Mouse (Mus musculus) MEL (cell line): Measurements from ENCODE around the gene Hivep2. TPM values are rescaled to one million over a fixed set of nuclear protein-coding genes. Genes with fewer than 3 reads are reported as not detected.

Experiments used
- DNase-seq: peaks from one replicate; pipeline ENCODE4 v3.0.0; 2011; ENCODE audit warnings: low read depth, low spot score
- H3K27ac ChIP-seq: 2 replicates; pipeline ENCODE4 v1.5.1; 2012; ENCODE audit warnings: low read depth, mild to moderate bottlenecking, control low read depth, low read length, moderate library complexity; ENCODE audit not compliant: control insufficient read depth
- H3K27me3 ChIP-seq, 2 experiments: fragments of 150-350 bp in 1 of 2; sonication (generic) in 1 of 2; 2 replicates each; pipeline ENCODE4 v1.6.1; 2012; ENCODE audit warnings: low read length in 2 of 2, mild to moderate bottlenecking in 2 of 2, improper control_type of control experiment in 1 of 2, moderate library complexity in 1 of 2; ENCODE audit not compliant: insufficient read depth in 2 of 2, control insufficient read depth in 1 of 2
- H3K36me3 ChIP-seq, 2 experiments: 2 replicates each; pipeline ENCODE4 v1.6.1; 2012 to 2014; ENCODE audit warnings: low read length in 2 of 2, improper control_type of control experiment in 1 of 2, inconsistent platforms in 1 of 2, mild to moderate bottlenecking in 1 of 2; ENCODE audit not compliant: insufficient read depth in 2 of 2, control insufficient read depth in 1 of 2
- H3K4me1 ChIP-seq, 2 experiments: fragments of 150-350 bp in 1 of 2; sonication (generic) in 1 of 2; 2 replicates each; pipeline ENCODE4 v1.6.1; 2012; ENCODE audit warnings: low read length in 2 of 2, improper control_type of control experiment in 1 of 2, mild to moderate bottlenecking in 1 of 2; ENCODE audit not compliant: insufficient read depth in 2 of 2, control insufficient read depth in 1 of 2
- H3K4me3 ChIP-seq, 2 experiments: fragments of 150-350 bp in 1 of 2; sonication (generic) in 1 of 2; 2 replicates each; pipeline ENCODE4 v1.5.1; 2012; ENCODE audit warnings: low read depth in 2 of 2, low read length in 2 of 2, mild to moderate bottlenecking in 2 of 2, moderate library complexity in 2 of 2, control low read depth in 1 of 2, improper control_type of control experiment in 1 of 2; ENCODE audit not compliant: control insufficient read depth in 1 of 2, insufficient read depth in 1 of 2
- H3K79me2 ChIP-seq: 2 replicates; pipeline ENCODE4 v1.6.1; 2012; ENCODE audit warnings: mild to moderate bottlenecking, low read length, moderate library complexity; ENCODE audit not compliant: control insufficient read depth, poor library complexity, insufficient read depth
- H3K9ac ChIP-seq: 2 replicates; pipeline ENCODE4 v1.6.1; 2012; ENCODE audit warnings: low read depth, mild to moderate bottlenecking, control low read depth, low read length, moderate library complexity; ENCODE audit not compliant: control insufficient read depth, poor library complexity, severe bottlenecking
- H3K9me3 ChIP-seq: fragments of 150-350 bp; sonication (generic); replicated peaks from 2 replicates; pipeline ENCODE4 v1.6.1; 2012; ENCODE audit warnings: mild to moderate bottlenecking, low read length, improper control_type of control experiment, moderate library complexity; ENCODE audit not compliant: insufficient read depth
- CHD1 ChIP-seq: IDR thresholded peaks from 2 replicates; pipeline ENCODE4 v1.6.1; 2012; ENCODE audit warnings: low read depth, mild to moderate bottlenecking, inconsistent platforms, low read length, improper control_type of control experiment
- EP300 ChIP-seq, 2 experiments: IDR thresholded peaks; 2 replicates each; pipeline ENCODE4 v1.6.1; 2011; ENCODE audit warnings: improper control_type of control experiment in 2 of 2, low read length in 2 of 2, low read depth in 1 of 2, mild to moderate bottlenecking in 1 of 2
- ETS1 ChIP-seq: IDR thresholded peaks from 2 replicates; pipeline ENCODE4 v1.6.1; 2012; ENCODE audit warnings: low read depth, mild to moderate bottlenecking, inconsistent platforms, low read length, improper control_type of control experiment, moderate library complexity
- HCFC1 ChIP-seq: IDR thresholded peaks from 2 replicates; pipeline ENCODE4 v1.6.1; 2012; ENCODE audit warnings: low read depth, mild to moderate bottlenecking, inconsistent platforms, low read length, improper control_type of control experiment, moderate library complexity
- MAZ ChIP-seq: IDR thresholded peaks from 2 replicates; pipeline ENCODE4 v1.6.1; 2012; ENCODE audit warnings: low read depth, mild to moderate bottlenecking, inconsistent platforms, low read length, improper control_type of control experiment
- MYB ChIP-seq: IDR thresholded peaks from 2 replicates; pipeline ENCODE4 v1.6.1; 2011; ENCODE audit warnings: mild to moderate bottlenecking, low read depth, low read length, improper control_type of control experiment
- NELFE ChIP-seq: IDR thresholded peaks from 2 replicates; pipeline ENCODE4 v1.6.1; 2011; ENCODE audit warnings: low read depth, low read length, improper control_type of control experiment
- POLR2AphosphoS2 ChIP-seq: IDR thresholded peaks from 2 replicates; pipeline ENCODE4 v1.6.1; 2011; ENCODE audit warnings: low read length, improper control_type of control experiment
- RAD21 ChIP-seq: IDR thresholded peaks from 2 replicates; pipeline ENCODE4 v1.6.1; 2011; ENCODE audit warnings: mild to moderate bottlenecking, low read depth, low read length, improper control_type of control experiment
- SIN3A ChIP-seq: IDR thresholded peaks from 2 replicates; pipeline ENCODE4 v1.6.1; 2012; ENCODE audit warnings: low read length, improper control_type of control experiment, inconsistent platforms
- SMC3 ChIP-seq: IDR thresholded peaks from 2 replicates; pipeline ENCODE4 v1.6.1; 2011; ENCODE audit warnings: low read depth, low read length, improper control_type of control experiment
- TAL1 ChIP-seq: IDR thresholded peaks from 2 replicates; pipeline ENCODE4 v1.6.1; 2012; ENCODE audit warnings: mild to moderate bottlenecking, inconsistent platforms, low read length, moderate library complexity, mixed read lengths
- USF2 ChIP-seq, 2 experiments: IDR thresholded peaks; 2 replicates each; pipeline ENCODE4 v1.6.1; 2011 to 2012; ENCODE audit warnings: improper control_type of control experiment in 2 of 2, low read length in 2 of 2, borderline replicate concordance in 1 of 2, inconsistent platforms in 1 of 2, low read depth in 1 of 2, mild to moderate bottlenecking in 1 of 2; ENCODE audit not compliant: insufficient read depth in 1 of 2
- polyA plus RNA-seq, 2 experiments: library from polyadenylated mRNA; stranded (reverse) in 1 of 2; unstranded in 1 of 2; fragments of >175 nt in 1 of 2; fragments of >200 nt in 1 of 2; gene quantifications; 2 replicates each; pipeline versions ENCODE4 v1.2.1 to v1.2.4; 2012; ENCODE audit warnings: low replicate concordance in 2 of 2, low read depth in 1 of 2; ENCODE audit not compliant: insufficient read length in 2 of 2, insufficient read depth in 1 of 2, missing spikeins in 1 of 2
- total RNA-seq: library from RNA; depleted of rRNA; stranded (reverse); fragments of 300-350 nt; gene quantifications from 2 replicates; pipeline ENCODE4 v1.2.3, GENCODE M21; 2012

Hivep2 gene
- total and polyA plus RNA-seq, 3 experiments, result not detected

DNA sequence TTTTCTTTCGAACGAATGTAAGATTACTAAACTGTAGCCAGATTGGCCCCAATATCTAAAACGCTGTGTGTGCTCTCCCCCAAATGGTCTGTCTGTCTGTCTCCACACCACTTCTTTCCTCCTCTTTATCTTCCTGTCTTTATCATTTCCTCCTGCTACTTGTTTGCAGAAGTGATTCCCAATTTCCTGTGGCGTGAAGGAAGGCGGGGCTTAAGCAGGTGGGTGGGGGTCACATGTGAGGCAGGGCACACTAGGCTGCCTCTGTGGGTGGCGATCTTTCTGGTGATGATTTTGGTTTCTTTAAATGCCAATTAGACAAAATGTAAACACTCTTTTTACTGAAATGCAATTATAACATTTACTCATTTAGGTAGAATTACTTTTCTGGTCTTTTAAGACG lies 52.8 kb downstream of the Hivep2 start:
- no peaks in the 10 kb centered on the region for H3K27me3 ChIP-seq
- no peaks in the 10 kb centered on the region for H3K36me3 ChIP-seq
- TF ChIP-seq HCFC1, result no peak
- TF ChIP-seq CHD1, result no peak
- no peak overlapping the region for H3K4me3 ChIP-seq
- H3K79me2 ChIP-seq, result no peaks in the 10 kb centered on the region
- no peaks in the 10 kb centered on the region for H3K9me3 ChIP-seq
- no peak for DNase-seq
- H3K27ac ChIP-seq, result no peak overlapping the region
- no peak overlapping the region for H3K9ac ChIP-seq
- no peaks in the 10 kb centered on the region for H3K4me1 ChIP-seq

DNA sequence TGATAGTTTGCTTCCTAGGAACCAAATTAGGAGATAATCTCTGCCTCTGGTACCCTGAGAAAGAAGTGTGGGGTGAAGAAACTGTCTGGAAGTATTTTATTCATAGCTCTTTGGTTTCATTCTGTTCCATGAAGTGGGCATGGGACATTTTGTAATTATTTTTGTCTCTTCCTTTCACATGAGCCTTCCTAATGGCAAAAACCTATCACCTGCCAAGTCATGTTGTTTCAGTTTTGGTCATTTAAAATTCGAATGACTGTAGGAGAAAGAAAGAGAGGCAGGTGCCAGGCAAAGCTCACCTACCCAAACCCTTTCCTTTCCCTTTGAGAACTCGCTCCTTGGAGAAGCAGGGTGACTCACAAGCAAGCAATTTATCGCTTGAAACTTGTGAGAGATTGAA lies 53.3 kb downstream of the Hivep2 start:
- H3K4me3 ChIP-seq, result no peak overlapping the region
- no peak overlapping the region for H3K27ac ChIP-seq
- TF ChIP-seq EP300 (IDR thresholded peaks at IDR 0.05; ENCODE audit: low read depth in 1 of 2, low read length in 2 of 2) (no peak), RAD21 (no peak), SIN3A (no peak), POLR2AphosphoS2 (no peak)
- no peaks in the 10 kb centered on the region for H3K9me3 ChIP-seq
- H3K79me2 ChIP-seq, result no peaks in the 10 kb centered on the region
- no peaks in the 10 kb centered on the region for H3K27me3 ChIP-seq
- H3K9ac ChIP-seq, result no peak overlapping the region
- no peak for DNase-seq
- no peaks in the 10 kb centered on the region for H3K36me3 ChIP-seq
- no peaks in the 10 kb centered on the region for H3K4me1 ChIP-seq

DNA sequence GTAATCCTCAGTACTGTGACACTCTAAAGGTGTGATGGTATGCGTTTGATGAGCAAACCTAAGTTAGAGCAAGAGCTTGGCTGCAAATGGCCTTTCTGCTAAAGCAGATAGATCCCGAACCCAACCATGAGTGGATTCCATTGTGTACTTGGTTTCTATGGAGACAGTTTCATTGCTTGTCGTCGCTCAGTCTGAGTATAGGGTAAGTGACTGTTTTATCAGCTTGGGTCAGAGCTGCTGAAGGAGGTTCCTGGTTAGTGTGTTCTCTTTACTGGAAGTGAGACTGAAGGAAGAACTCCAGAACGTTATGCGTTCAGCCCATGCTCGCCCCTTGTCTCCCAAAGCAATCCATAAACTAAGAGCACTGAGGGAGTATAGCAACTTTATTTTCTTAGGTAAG lies 54.4 kb downstream of the Hivep2 start:
- Histone ChIP-seq H3K36me3 (no peaks in the 10 kb centered on the region), H3K4me3 (no peak overlapping the region), H3K9ac (no peak overlapping the region), H3K27ac (no peak overlapping the region), H3K4me1 (no peaks in the 10 kb centered on the region), H3K9me3 (no peaks in the 10 kb centered on the region), H3K27me3 (no peaks in the 10 kb centered on the region), H3K79me2 (no peaks in the 10 kb centered on the region)
- TF ChIP-seq ETS1 (no peak), NELFE (no peak), SMC3 (no peak), MAZ (no peak), CHD1 (no peak)
- DNase-seq, result no peak

DNA sequence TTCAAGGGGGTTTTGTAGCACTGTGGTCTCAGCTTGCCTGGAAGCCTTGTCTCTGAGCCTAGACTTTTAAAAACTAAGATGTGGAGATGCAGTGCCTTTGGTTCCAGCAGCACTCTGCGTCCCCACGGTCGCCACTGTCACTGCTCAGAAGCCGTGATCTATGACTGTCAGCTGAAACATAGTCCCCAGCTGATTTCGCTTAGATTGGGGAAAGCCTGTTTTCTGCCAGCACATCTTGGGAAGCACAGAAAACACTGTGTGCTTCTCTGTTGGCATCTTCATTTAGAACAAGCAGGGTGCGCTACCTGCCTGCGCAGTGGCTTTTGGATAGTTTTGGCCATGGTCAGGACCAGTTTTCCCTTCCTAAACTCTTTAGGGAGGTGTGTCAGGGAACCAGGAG lies 59.1 kb downstream of the Hivep2 start:
- H3K27ac ChIP-seq, result no peak overlapping the region
- no peak for DNase-seq
- no peaks in the 10 kb centered on the region for H3K9me3 ChIP-seq
- no peak overlapping the region for H3K9ac ChIP-seq
- TF ChIP-seq TAL1 (no peak), SIN3A (no peak), SMC3 (no peak), USF2 (IDR thresholded peaks at IDR 0.05; ENCODE audit: borderline replicate concordance in 1 of 2, insufficient read depth in 1 of 2, low read depth in 1 of 2, low read length in 2 of 2) (no peak), MYB (no peak), HCFC1 (no peak)
- TF ChIP-seq, all 39 proteins: peak for 0
- no peaks in the 10 kb centered on the region for H3K27me3 ChIP-seq
- no peaks in the 10 kb centered on the region for H3K4me1 ChIP-seq
- no peaks in the 10 kb centered on the region for H3K36me3 ChIP-seq
- H3K4me3 ChIP-seq, result no peak overlapping the region
- no peaks in the 10 kb centered on the region for H3K79me2 ChIP-seq
